Mouse (Mus musculus): ENCODE results near the gene Slc17a5.
"Not testable (repeated sequence)": the region's sequence is repeated elsewhere in the genome, so short reads cannot be mapped to it uniquely, and the experiment has no call there.

The Slc17a5 gene

DNA sequence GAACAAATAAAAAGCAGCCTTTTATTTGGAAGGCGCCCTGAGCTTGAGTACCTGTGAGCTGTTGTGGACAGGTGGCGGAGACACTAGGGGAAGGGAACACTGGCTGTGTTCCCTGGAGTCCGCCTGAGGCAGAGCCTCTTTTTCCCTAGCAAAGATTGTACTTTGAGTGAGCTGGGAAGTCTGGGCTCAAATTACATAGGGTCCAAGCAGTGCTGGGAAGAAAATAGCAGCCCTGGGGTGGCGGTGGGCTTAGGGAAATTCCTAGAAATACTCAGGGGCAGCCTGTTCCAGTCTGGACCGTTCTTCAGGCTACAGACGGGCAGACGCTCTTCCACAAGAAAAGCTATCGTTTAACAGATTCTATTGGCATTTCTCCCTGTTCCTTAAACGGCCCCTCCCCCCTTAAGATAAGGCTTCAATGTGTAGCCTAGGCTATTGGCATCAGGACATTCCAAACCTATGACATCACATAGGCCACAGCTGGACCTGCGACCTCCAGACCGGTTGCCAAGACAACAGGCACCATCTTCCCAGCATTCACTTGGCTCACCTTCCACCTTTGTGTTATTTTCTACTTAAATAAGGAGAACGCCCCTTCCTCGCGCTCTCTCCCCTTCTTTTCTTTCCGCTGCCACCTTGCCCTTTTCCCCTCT, 67.6 kb downstream of the Slc17a5 start:
- DNase-seq (ENCODE audit: low read depth, low spot score) = peak; percentile 99

DNA sequence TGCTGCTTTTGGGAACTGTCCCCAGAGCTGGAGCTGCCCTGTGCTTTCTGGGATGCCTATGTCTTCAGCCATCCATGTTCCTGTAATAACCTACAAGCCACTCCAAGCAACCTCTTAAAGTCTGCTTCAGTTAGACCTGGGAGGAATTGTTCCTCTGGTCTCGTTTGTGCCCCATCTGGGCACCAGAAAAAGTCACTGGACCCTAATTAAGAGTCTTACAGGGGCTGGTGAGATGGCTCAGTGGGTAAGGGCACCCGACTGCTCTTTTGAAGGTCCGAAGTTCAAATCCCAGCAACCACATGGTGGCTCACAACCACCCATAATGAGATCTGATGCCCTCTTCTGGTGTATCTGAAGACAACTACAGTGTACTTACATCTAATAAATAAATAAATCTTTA, 70.6 kb downstream of the Slc17a5 start:
- DNase-seq (ENCODE audit: low read depth, low spot score) = not testable (repeated sequence)

DNA sequence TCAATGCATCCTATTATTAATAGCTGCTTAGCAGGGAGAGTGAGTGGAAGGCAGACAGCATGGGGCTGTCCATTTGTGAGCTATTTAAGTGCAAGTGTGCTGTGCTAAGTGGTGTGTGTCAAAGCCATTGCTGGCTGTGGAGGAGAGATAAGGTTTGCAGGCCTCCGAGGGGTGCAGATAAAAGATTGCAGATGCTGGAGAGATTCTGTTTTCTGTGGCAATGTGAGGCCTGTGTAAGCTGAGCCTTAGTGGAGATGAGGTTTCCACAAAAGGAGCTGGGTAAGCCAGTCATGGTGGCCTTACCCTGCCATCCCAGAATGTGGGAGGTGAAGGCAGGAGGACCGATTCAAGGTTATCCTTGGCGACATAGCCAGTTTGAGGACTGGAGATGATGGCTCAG, 71.7 kb downstream of the Slc17a5 start:
- no peak for DNase-seq (ENCODE audit: low read depth, low spot score)

DNA sequence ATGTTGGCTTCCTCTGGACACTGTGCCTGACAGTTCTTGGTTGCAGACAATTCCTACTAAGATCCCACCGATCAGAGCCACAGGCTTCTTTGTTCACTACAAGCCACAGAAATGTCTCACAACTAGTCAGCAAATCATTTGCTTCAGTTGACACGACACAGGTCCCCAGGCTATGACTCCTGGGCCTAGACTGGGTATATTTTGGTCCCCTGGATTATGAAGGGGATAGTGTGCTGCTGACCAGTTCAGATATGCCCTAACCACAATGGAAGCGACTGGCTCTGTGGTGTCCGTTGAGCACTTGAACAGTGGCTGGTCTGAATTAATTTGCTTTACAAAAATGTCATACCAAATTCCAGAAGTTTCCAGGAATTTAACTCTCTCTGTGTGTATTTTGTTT, 73.2 kb downstream of the Slc17a5 start:
- DNase-seq (ENCODE audit: low read depth, low spot score) = no peak

DNA sequence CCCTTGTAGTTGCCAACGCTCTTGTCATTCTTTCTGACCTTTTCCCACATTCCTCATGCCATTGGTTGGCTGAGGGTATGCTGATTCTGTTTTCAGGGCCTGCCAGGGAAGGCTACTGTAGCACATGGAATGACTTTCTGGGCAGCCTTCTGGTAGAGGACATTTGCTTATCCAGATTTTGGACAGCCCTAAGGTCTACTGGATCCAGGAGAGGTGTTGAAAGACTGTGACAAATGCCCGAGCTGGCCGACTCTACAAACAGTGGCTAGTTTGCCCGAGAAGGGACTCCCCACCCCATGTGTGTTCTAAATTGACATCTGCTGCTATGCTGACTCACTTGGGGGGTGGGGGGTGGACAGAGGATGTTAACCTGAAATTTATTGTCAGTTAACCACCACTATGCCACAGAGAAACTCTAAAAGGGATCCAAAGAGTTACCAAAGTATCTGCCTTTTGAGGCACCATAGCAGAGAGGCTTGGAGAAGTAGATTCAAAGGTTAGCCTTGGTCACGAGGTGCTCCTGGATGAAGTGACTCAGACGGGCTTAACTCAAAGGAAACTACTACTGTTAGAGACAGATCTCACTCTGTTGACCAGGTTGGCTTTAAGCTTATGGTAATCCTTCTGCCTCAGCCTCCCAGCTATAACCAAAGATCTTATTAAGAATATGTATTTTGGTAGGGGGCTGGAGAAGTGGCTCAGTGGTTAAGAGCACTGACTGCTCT, 73.9 kb downstream of the Slc17a5 start:
- no peak for DNase-seq (ENCODE audit: low read depth, low spot score)

DNA sequence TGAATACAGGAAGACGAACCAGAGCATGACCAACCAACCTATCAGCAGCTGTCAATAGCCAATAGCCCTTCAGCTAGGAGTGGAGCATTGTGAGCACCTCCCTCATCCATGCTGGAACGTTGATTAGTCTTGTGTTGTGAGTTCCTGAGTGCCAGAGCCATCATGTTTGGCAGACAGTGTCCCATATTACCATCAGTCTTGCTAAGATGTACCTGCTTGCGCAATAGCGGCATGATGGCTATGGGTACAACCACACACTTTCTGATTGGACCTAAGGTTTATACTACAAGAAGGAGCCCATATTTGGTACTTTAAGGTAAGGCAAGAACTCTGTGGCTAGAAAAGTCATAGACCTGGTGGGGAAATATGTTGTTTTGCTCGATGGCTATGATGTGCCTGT, 76.1 kb downstream of the Slc17a5 start:
- DNase-seq (ENCODE audit: low read depth, low spot score) = no peak

DNA sequence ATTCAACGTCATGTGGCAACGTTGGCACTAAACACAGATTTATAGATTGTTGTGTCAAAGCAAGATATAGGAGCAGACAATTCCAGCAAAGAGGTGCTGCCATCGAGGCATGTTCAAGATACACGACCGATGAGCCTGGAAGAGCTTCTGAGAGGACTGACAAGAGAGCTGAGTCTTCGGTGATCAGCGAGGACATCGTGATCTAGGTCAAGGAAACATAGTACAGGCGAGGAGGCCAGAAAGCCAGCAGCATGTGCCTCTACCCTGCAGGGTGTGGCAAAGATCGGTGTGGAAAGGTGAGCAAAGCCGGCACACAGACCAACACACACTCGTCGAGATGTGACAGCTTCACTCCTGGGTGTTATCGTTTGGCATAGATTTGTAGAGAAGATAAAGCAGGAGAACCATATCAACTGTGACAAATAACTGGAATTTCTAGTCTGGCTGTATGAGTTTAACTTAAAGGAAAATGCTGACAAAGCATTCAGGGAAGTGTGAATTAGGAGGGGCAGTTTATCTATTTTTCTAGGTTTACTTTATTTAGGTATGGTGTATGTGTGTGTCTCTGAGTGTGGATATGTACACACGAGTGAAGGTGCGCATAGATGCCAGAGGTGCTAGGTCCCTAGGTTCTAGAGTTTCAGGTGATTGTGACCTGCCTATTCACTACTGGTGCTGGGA, 79.6 kb downstream of the Slc17a5 start:
- DNase-seq (ENCODE audit: low read depth, low spot score) = no peak

DNA sequence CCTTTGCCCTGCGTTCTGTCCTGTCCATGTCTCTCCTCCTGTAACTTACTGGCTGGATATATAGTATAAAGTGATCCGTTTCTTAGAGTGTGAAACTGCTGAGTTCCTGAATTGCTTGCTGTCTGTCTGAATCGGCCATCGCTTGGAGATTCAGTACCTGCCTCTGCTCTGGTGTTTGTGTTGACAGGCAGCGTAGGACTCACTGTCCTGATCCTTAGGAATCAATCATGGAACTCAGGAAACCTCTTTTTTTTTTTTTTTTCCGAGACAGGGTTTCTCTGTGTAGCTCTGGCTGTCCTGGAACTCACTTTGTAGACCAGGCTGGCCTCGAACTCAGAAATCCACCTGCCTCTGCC, 81.1 kb downstream of the Slc17a5 start:
- DNase-seq (ENCODE audit: low read depth, low spot score) = no peak

DNA sequence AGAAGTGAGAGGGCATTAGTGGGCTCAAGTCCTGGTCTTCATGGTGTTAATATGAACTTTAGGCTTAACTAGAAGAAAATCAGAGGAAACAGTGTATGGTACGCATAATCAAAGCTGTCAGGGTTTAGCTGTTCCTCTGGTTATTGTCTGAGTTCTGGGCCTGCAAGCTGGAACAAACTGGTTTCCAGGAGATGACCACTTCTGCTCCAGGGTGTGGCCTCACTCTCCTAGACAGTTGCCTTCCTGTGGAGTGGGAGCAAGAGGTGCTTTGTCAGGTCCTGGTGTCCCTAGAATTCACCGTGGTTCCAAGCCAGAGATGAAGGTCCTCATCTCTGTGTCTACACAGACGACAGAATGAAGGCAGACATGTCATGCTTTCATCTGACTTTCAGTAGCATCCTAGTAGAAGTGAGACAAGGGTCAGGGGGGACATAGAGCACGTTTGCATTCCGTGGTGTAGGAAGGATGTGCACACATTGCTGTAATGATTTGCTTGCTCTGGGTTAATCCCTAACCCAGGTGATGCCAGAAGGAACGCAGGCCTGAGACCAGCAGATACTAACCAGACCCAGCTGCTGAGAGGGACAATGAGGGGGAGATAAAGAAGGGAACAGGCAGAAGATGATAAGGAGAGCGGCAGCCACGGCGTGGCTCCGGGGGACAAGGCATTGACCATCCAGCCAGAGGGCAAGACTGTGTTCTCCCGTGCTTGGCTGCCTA, 81.7 kb downstream of the Slc17a5 start:
- peak; percentile 84 for DNase-seq (ENCODE audit: low read depth, low spot score)

DNA sequence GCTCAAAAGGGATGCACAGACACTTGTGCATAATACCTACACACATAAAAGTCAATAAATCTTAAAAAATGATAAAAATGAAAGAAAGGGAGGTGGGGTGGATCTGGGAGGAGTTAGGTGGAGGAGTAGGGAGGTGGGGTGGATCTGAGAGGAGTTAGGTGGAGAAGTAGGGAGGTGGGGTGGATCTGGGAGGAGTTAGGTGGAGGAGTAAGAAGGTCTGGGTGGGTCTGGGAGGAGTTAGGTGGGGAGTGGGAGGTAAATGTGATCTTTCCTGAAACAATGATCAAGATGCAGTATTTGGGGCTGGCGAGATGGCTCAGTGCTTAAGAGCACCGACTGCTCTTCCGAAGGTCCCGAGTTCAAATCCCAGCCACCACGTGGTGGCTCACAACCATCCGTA, 82.6 kb downstream of the Slc17a5 start:
- DNase-seq (ENCODE audit: low read depth, low spot score) = peak; percentile 59

DNA sequence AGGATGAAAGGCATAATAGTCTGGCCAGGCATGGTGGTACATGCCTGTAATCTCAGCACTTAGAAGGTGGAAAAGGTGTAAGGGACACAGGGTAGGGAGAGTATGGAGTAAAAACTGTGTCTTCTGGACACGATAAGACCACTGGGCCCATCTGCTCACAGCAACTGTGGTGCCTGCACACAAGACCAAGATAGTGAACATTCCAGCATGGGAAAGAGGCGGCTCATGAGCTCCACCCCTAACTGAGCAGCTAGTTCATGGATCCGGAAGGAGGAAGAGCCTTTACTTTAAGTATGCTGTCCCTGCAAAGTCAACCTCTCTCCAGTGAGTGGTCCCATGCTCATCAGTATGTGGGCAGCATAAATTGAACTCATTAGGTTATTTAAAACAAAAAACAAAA, 83.2 kb downstream of the Slc17a5 start:
- peak; percentile 81 for DNase-seq (ENCODE audit: low read depth, low spot score)

DNA sequence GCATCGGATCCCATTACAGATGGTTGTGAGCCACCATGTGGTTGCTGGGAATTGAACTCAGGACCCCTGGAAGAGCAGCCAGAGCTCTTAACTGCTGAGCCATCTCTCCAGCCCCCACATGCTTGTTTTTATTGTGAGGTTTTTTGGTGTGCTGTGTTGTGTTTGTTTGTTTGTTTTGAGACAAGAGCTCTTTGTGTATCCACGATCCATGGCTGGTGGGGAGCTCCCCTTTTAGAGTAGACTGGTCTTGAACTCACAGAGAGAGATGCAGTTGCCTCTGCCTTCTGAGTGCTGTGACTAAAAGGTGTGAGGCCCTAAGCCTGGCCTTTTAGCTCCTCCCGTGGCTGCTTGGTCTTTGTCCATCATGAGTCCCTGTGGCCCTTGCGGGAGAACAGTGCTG, 83.7 kb downstream of the Slc17a5 start:
- no peak for DNase-seq (ENCODE audit: low read depth, low spot score)

DNA sequence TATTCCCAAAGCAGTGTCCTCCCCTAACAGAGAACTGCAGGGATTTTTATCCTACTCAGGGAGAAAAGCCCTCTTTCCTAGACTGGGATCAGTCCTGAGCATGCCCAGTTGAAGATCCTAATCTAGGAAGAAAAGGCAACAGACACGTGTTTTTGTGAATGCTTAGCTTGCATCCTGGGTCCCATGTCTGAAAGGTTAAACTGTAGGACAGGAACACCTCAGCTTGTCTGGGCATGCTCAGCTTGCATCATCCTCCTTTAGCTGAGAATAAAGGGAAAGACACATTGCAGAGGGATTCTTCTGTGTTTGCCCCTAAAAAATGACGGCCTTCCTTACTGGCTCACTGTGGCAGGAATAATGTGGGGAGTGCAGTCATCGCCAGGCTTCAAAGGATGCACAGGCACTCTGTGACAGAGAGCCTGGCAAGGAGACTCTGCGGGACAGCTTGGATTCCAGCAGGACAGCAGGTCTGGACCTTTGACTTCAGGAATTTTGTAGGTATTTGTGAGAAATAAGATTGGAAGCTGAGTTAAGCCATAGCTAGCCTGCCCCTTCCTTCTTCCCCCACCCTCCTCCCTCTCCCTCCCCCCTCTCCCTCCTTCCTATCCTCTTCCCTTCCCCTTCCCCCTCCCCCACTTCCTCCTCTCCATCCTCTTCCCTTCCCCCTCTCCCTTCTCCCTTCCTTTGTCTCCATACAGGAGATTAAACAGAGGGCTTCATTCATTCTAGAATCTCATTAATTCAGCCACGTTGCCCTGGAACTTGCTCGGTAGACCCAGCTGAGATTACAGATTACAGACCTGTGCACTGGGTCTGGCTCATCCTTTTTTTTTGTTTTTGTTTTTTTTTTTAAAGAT, 84.4 kb downstream of the Slc17a5 start:
- peak; percentile 91 for DNase-seq (ENCODE audit: low read depth, low spot score)

DNA sequence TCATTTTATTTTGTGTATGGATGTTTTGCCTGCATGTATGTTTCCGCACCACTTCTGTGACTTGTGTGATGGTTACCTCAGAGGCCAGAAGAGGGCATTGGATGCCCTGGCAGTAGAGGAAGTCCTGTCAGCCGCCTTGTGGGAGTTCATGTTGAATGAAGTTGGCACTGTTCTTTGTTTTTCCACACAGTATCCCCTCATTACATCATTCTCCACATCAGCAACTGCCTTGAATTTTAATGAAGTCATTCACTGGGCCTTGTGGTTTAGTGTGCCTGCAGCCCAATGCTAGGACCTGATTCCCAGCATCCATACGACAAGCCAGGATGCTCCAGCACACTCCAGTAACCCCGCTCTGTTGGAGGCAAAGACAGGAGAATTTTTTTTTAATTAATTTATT, 86.6 kb downstream of the Slc17a5 start:
- no peak for DNase-seq (ENCODE audit: low read depth, low spot score)

DNA sequence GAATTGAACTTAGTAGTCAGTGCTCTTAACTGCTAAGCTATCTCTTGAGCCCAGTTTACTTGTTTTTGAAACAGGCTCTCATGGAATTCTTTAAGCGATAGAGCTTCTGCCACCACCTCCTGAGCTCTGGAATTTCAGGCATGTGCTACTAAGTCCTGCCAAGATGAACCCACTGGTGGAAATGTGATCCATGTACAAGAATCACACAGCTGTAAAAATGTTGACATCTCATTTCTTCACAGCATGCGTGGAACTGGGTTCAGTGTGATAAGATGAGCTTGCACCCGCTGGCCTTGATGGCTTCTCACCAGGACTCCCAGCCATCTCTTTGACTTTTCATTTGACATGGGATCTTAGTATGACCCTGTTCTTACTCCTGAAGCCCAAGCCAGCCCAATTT, 87.5 kb downstream of the Slc17a5 start:
- no peak for DNase-seq (ENCODE audit: low read depth, low spot score)

DNA sequence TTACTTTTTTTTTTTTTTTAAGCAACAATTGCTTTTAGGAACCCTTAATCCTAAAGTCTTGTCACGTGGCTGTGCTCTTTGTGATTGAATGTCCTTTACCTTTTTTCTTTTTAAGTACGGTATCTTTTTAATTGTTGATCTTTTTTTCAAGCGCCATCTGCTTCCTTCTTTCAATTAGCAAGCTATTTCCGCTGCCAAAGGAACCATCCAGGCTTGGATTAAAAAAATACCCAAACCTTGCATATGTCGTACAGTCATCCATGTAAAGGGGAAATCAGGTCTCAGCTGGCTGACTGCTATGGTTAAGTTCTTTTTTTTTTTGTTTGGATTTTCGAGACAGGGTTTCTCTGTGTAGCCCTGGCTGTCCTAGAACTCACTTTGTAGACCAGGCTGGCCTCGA, 94.7 kb downstream of the Slc17a5 start:
- no peak for DNase-seq (ENCODE audit: low read depth, low spot score)

DNA sequence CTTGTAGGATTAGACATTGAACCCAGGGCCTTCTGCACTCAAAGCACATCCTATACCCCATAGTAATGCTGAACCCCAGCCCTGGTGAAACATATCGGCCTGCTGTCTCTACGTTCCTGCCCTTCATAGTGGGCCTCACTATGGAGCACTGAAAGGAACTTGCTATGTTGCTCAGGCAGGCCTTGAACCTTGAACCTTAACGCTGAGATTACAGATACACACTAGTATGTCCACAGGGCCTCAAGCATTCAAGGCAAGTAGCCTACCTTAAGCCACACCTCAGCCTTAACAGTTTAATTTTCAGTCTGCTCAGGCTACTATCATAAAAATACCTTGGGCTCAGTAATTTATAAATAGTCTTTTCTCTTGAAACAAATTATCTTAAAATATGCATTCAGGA, 95.6 kb downstream of the Slc17a5 start:
- DNase-seq (ENCODE audit: low read depth, low spot score) = no peak

DNA sequence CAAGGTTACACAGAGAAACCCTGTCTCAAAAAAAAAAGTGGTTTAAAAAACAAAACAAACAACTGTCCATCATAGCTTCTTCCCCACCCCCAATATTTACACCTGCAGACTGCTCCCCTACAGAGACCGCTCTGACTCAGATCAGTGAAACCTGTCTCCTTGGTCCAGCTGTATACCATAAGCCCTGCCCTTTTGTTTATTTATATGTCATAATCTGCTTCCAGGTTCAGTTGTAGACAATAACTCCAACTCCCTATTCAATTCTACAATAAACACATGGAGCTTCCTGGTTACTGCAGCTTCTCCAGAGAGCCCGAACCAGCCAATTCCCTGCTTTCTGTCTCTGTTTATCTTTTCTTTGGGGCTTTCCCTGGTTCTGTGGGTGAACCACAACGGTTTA, 96.7 kb downstream of the Slc17a5 start:
- no peak for DNase-seq (ENCODE audit: low read depth, low spot score)

DNA sequence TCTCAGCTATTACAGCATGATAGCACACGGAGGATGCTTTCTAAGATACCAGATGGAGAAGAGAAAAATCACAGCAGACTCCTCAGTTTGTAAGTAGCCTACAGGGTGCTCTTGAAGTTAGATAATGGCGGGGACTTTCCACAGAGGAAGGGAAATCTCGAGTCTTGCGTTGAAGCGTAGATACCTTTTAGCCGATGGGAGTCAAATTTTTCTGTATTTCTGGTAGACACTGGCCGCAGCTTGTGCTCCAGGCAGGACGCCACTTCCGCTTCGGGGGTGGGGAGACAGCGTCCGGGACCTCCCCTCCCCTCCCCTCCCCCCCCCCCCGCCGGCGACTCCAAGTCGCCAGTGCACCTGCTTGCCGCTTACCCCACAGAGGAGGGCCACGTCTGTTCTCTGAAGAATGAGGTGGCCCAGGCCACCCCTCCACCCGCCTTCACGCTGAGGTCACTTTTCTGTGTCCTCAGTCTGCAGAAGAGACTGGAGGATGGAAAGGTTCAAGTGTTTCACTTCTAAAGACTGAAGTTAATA, 98.9 kb downstream of the Slc17a5 start, which contains the start of gene Eef1a1:
Gene Eef1a1, minus strand, starts transcription at position 262 of the 531 bp plus-strand sequence.
- peak; percentile 67 for DNase-seq (ENCODE audit: low read depth, low spot score)

DNA sequence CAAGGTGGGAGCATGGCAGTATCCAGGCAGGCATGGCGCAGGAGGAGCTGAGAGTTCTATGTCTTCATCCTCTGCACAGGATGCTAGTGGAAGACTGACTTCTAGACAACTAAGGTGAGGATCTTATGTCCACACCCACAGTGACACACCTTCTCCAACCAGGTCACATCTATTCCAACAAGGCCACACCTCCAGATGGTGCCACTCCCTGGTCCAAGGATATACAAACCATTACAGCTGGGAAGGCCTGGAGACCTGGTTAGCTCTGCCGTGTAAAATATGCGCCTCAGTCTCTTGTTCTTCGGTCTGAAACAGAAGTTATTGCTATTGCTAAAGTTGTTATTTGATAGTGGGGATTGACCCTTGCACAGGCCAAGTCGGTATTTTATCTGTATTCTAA, 99.8 kb downstream of the Slc17a5 start:
- peak; percentile 75 for DNase-seq (ENCODE audit: low read depth, low spot score)

Measured in ES-CJ7 (cell line).